Mouse (Mus musculus) liver, embryonic 14.5 days (tissue): ENCODE data around the gene Notch2.

Experiments
- CTCF ChIP-seq: IDR thresholded peaks from 2 replicates; pipeline ENCODE4 v1.5.1; 2016; ENCODE audit warnings: antibody characterized with exemption, low read depth, control low read depth
- EP300 ChIP-seq: IDR thresholded peaks from 2 replicates; pipeline ENCODE4 v1.6.1; 2016; ENCODE audit warnings: antibody characterized with exemption, low read depth

DNA sequence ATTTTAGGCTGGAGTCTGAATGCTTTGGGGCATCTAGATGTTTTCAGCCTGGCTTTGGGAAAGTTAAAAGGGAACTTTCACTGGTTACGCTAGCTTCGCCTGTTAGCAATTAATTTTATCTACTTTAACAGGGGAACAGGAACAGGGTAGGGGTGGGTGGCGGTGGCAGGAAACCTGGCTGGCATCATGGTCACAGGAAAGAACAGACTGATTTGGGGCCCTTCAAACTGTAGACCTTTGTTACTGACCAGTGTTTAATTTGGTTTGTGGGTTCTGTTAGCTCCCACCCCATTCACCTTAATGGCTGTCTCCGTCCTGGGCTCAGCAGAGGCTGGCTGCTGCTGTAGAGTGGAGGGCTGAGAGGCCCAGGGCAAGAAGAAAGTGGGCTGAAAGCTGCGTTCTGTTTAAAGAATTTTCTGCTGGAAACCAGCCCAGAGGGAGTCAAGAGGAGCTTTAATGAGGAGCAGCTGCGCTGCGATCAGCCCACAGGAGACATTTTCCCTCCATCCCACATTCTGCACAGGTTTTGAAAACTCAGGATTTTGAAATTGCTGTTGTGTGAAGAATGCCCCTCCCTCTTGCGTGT lies 50.0 kb downstream of the Notch2 start:
- no peak for TF ChIP-seq CTCF
- TF ChIP-seq EP300 = no peak
